Comparison of ENCODE assay signal across 20 mouse cellular contexts in genomic region chr11:75269213-75269612, GRCm38 (mm10).
DNase-seq lines count a peak whose midpoint lies in the region; ATAC-seq and TF ChIP-seq lines count a peak whose summit lies in the region.
"Had no signal": no experiment of that assay in that cellular context is flagged by ENCODE, and none has a peak within 500 bp of the region (broad histone marks: within the 10 kb centered on the region; RNA-seq: fewer than 3 reads in every experiment).

No protein-coding gene starts in this region.

- H3K4me2 ChIP-seq in liver, embryonic 14.5 days (ENCODE audit: low read depth) = peak overlapping the region; percentile 55
- H3K4me2 ChIP-seq: embryonic facial prominence, embryonic 12.5 days; forebrain, embryonic 12.5 days; hindbrain, embryonic 15.5 days had no signal

- TF ChIP-seq CTCF in liver, embryonic 14.5 days (IDR thresholded peaks at IDR 0.05; ENCODE audit: low read depth) = no peak

- H3K9me3 ChIP-seq in liver, embryonic 14.5 days (ENCODE audit: control insufficient read depth, low read length) = no peaks in the 10 kb centered on the region
- H3K9me3 ChIP-seq: embryonic facial prominence, embryonic 12.5 days; forebrain, embryonic 12.5 days; heart, embryonic 13.5 days; hindbrain, embryonic 15.5 days had no signal

- 24% methylated on average over 4 of the region's 4 CpGs for WGBS in liver, embryonic 14.5 days (ENCODE audit: insufficient replicate concordance)

- H3K4me1 ChIP-seq in brown adipose tissue, adult 24 weeks (ENCODE audit: control insufficient read depth, insufficient read depth, insufficient read length, low read length) = peaks cover 11% of the 10 kb centered on the region
- H3K4me1 ChIP-seq in liver, embryonic 14.5 days (replicated peaks; ENCODE audit: control insufficient read depth in 2 of 2, insufficient read depth in 2 of 2, low read length in 1 of 2) = peaks cover 24 to 30% of the 10 kb centered on the region in 2 experiments

- no peak overlapping the region; the same call in 1 of the 2 replicates for H3K9ac ChIP-seq in liver, embryonic 14.5 days (replicated peaks)
- H3K9ac ChIP-seq: embryonic facial prominence, embryonic 12.5 days; forebrain, embryonic 12.5 days; forebrain, postnatal 0 days; hindbrain, embryonic 15.5 days had no signal

- H3K4me3 ChIP-seq in brown adipose tissue, adult 24 weeks (ENCODE audit: insufficient read depth, low read depth, low read length) = no peak overlapping the region
- no peak overlapping the region for H3K4me3 ChIP-seq in liver, embryonic 14.5 days (ENCODE audit: insufficient read depth in 1 of 2, low read depth in 2 of 2, low read length in 2 of 2)
- H3K4me3 ChIP-seq: embryonic facial prominence, embryonic 12.5 days; forebrain, embryonic 12.5 days; heart, adult 2 months; heart, embryonic 13.5 days; hindbrain, embryonic 15.5 days had no signal

- no peaks in the 10 kb centered on the region for H3K27me3 ChIP-seq in liver, embryonic 14.5 days (ENCODE audit: control insufficient read depth, insufficient read depth, low read length)
- H3K27me3 ChIP-seq: heart, embryonic 13.5 days; hindbrain, embryonic 15.5 days had no signal

- ATAC-seq in liver, embryonic 14.5 days (ENCODE audit: insufficient read depth) = no peak
- ATAC-seq: forebrain, postnatal 0 days; inflammation-experienced regulatory T-cells, adult 6 months had no signal

- H3K36me3 ChIP-seq in liver, embryonic 14.5 days (replicated peaks; ENCODE audit: control insufficient read depth, insufficient read depth, low read depth) = no peaks in the 10 kb centered on the region
- H3K36me3 ChIP-seq: embryonic facial prominence, embryonic 12.5 days; forebrain, embryonic 12.5 days; hindbrain, embryonic 15.5 days had no signal

- H3K27ac ChIP-seq in brown adipose tissue, adult 24 weeks (replicated peaks; ENCODE audit: low read depth, low read length) = peak overlapping the region; percentile 32; the same call in 1 of the 2 replicates
- no peak overlapping the region for H3K27ac ChIP-seq in liver, embryonic 14.5 days
- H3K27ac ChIP-seq: embryonic facial prominence, embryonic 12.5 days; forebrain, embryonic 12.5 days; hindbrain, embryonic 15.5 days had no signal

- 0 out of 2 replicates have a peak, but pooled peaks have one; percentile 41 for TF ChIP-seq EP300 in liver, embryonic 14.5 days (IDR thresholded peaks at IDR 0.05; ENCODE audit: low read depth)

- DNase-seq in 416B (ENCODE audit: low read depth) = peak; percentile 51
- DNase-seq in liver = peak; percentile 33
- peak; percentile 34 to 49 (median 44) for DNase-seq in liver, embryonic 14.5 days (ENCODE audit: low read depth in 3 of 3, low spot score in 3 of 3)
- DNase-seq in lung, postnatal 36 days = no peak
- no peak for DNase-seq in adrenal gland, adult 8-10 months
- DNase-seq in spleen, postnatal 14 days (ENCODE audit: low spot score in 2 of 2) = no peak
- no peak for DNase-seq in lung, postnatal 4 days
- DNase-seq: cerebellum, adult 11 months; cerebellum, adult 8-10 months; cerebellum, postnatal 14 days; forebrain, postnatal 0 days; gastrocnemius, postnatal 14 days; heart, postnatal 36 days had no signal

Comparison
In these comparisons a context has a peak if more than half of its experiments do, and no peak if none do; other contexts are left out.
1. DNase-seq: peak in 416B (single experiment), liver (single experiment) and liver, embryonic 14.5 days (3 of 3); none in lung, postnatal 36 days (single experiment), adrenal gland, adult 8-10 months (single experiment), spleen, postnatal 14 days (0 of 2) and lung, postnatal 4 days (0 of 2).